Mouse (Mus musculus): ENCODE data around the gene Pik3ap1.

GRCm38 (mm10) chr19:41310971-41311703, 73.8 kb downstream of the Pik3ap1 start:
- TF ChIP-seq EP300 (optimal IDR thresholded peaks at IDR 0.05) (no peak), CTCF (IDR thresholded peaks at IDR 0.05; ENCODE audit: low read depth) (no peak)

Data from stomach, postnatal 0 days (tissue).